Mouse (Mus musculus) cerebellum, postnatal 36 days (tissue): ENCODE measurements around the gene Pgbd5.

ENCODE experiments used
- DNase-seq, 2 experiments: peaks; one replicate each; pipeline ENCODE4 v3.0.0; 2021 to 2022; ENCODE audit warnings: mixed read lengths in 2 of 2

The Pgbd5 gene

GRCm38 (mm10) chr8:124439558-124439957 is at the start of gene Pgbd5:
TSS of gene Pgbd5 (minus strand) at chr8:124439658.
- no peak for DNase-seq

DNA sequence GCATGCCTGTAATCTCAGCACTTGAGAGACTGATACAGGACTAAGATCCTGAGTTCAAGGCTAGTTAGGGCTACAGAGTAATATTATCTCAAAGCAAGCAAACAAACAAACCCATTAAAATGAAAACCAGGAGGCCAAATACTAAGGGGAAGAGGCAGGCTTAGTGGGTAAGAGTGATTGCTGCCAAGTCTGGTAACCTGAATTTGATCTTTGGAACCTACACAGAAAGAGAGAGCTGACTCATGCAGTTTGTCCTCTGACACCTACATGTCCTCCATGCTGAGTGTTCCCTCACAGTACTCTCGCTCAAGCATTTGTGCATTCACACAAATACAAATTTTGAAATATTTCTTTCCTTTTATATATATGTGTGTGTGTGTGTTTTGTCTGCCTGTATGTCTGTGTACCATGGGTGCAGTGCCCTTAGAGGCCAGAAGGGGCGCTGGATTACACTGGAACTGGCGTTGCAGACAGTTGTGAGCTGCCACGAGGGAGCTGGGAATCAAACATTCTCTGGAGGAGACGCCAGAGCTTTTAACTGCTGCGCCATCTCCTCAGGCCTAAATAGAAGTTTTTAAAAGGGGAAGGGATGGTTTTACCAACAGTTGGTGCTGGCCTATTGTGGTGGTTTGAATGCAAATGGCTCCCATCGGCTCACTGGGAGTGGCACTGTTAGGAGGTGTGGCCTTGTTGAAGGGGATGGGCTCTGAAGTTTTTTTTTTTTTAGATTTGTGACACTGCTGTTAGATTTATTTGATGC is 44.1 kb upstream of the Pgbd5 start:
- no peak for DNase-seq

DNA sequence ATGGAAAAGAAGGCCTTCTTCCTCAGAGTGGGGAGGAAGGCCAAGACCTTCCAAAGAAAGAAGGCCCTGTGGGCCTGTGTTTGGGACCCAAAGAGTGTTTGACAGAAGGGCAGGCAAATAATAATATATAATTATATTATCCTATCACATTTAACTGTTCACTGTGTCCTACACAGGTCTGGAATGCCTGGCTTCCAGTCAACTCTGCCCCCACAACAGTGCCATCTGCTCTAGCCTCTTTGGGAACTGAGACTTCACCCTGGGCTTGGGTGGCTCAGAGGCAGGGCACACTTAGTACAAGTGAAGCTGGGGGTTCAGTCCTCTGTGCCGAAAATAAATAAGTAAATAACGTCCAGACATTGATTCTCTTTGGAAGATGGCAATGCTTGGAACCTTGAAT is 43.3 kb upstream of the Pgbd5 start:
- peak; percentile 40 to 47 for DNase-seq

- DNase-seq = no peak
Measured at GRCm38 (mm10) chr8:124480321-124480720, 40.9 kb upstream of the Pgbd5 start.

GRCm38 (mm10) chr8:124479251-124479650 is 39.8 kb upstream of the Pgbd5 start:
- no peak for DNase-seq

DNA sequence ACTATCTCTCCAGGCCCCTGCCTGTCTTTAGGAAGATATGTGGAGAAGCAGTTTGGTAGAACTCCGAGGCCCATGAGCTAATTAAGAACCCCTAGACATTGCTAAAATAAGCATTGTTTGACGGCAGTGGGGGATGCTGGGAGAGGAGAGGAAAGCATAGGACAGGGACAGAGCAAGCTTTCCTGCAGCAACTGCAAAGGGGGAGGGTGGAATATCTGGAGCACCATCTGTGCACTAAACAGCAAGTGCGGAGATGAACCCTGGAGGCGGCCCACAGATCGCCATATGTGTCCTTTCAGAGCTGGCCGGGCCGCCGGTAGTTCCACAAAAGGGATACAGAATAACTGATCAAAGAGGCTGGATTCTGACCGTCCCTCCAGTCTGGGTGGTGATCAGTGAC is 37.2 kb upstream of the Pgbd5 start:
- DNase-seq = peak; percentile 65 to 69

DNA sequence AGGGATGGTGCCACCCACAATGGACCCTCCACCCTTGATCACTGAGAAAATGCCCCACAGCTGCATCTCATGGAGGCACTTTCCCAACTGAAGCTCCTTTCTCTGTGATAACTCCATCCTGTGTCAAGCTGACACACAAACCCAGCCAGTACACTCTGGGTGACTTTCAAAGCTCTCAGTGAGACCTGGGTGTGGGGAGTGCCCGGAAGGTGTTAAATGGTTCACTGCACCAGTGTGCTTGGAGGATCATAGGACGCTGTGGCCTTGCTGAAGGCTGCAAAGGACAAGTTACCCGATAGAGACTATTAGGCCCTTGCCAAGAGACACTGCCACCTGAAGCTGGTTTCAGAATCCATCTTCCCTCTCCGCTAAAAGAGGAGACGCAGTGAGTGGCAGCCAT is 36.2 kb upstream of the Pgbd5 start:
- DNase-seq = no peak

DNA sequence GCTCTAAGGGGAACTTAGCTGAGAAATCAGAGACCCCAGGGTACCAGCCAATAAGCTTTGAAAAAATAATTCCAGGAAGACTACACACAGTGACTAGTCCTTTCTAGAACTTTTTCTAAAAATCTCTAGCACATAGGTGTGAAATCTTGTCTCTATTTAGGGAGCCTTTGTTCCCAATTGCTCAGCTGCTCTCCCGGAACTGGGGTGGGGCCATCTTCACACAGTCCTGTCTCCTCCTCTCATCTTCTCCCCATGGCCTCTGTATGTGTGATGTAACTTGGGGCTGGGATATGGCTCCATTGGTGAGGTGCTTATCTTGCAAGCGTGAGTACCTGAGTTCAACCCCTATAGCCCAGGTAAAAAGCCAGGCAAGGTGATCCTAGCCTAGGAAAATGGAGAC is 25.2 kb upstream of the Pgbd5 start:
- no peak for DNase-seq

- DNase-seq = no peak
Measured at GRCm38 (mm10) chr8:124463111-124463510, 23.7 kb upstream of the Pgbd5 start.

DNA sequence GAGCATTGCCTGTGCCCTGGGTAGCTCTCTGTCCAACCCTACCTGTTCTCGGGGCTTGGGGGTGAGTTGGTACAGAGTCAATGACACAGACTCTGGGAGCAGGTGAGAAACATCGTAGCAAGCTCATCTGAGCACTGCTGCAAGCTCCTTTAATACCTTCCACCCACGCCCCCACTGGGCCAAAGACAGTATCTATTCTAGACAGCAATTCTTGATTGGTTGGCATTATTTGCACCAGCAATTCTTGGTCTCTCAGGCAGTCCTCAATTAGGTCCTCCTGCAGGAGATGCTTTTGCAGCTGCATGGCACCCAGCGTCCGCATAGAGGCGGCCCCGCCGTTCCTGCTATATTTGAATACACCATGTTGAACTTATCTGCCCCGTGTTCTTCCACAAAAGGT is 22.7 kb upstream of the Pgbd5 start:
- no peak for DNase-seq

GRCm38 (mm10) chr8:124461103-124461502 is 21.6 kb upstream of the Pgbd5 start:
- DNase-seq = no peak

- no peak for DNase-seq
Measured at GRCm38 (mm10) chr8:124460660-124461059, 21.2 kb upstream of the Pgbd5 start.

DNA sequence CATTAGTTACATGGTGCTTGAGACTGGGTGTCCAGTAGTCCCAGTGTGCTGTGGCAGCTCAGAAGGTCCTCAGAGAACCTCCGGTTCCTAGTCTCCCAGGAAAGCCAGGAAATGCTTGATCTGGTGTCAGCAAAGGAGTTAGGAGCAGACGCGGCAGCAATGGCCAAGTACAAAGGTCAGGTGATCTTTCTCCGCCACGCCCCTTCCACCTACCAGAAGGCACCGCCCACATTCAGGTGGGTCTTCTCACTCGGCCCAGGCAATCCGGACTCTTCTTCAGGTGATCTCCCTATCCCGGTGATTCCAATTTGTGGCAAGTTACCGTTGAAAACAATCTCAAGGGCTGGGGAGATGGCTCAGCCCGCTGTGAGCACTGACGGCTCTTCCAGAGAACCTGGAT is 20.2 kb upstream of the Pgbd5 start:
- DNase-seq = no peak

- no peak for DNase-seq
Measured at GRCm38 (mm10) chr8:124455359-124455758, 15.9 kb upstream of the Pgbd5 start.

- DNase-seq = no peak
Measured at GRCm38 (mm10) chr8:124450192-124450895, 10.9 kb upstream of the Pgbd5 start.

DNA sequence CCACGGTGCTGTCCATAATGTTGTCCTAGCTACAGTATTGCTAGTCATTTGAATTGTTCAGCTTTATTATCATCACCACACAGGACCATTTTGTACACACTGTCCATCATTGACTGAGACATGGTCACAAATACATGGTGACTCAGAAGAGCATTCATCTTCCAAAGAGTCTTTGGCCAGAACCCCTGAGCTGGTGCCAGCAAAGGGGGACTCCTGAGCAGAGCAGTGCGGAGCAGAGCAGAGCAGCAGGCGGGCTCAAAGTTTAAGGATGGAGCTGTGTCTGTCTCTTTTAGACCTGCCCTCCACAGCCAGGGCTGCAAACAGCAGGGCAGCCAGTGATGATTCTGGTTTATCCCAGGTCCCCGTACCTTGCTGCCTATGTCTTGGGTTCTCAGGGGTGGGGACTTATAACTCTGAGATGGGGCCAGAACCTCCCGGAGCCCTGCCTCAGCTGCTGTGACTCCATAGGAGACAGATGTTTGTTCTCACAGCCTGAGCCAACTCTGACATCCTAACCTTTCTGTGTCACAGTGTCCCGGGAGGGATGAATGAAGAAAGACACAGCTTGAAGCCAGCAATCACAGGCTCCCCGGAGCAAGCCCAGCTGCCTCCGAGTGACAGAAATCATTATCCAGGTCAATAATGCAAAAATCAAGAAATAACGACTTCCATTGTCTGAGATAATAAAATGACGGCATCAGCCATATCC is 9.7 kb upstream of the Pgbd5 start:
- DNase-seq = no peak

GRCm38 (mm10) chr8:124436741-124437140 is 2.7 kb downstream of the Pgbd5 start:
- DNase-seq = no peak

DNA sequence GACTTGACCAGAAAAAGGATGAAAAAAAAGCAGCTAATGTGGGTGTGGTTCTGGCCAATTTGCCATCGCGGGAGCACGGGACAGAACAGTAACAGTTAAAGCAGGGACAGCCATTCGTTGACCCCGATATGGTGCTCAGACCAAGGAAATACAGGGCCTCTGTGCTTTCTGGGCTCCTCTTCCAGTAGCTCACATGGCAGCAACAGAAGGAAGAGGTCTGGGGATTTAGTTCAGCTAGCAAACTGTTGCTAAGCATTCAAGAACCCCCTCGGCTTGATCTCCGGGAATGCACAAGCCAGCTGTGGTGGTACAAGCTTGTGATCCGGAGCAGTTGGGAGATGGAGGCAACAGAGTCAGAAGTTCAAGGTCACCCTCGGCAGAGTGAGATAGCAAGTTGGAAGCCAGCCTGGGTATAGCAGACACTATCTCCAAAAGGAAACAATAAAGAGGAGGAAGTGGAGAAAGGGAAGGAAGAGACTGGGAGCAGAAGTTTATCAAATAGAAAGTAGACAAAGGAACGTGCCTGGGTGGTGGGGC is 3.7 kb downstream of the Pgbd5 start:
- DNase-seq = no peak

GRCm38 (mm10) chr8:124435170-124435569 is 4.3 kb downstream of the Pgbd5 start:
- no peak for DNase-seq

DNA sequence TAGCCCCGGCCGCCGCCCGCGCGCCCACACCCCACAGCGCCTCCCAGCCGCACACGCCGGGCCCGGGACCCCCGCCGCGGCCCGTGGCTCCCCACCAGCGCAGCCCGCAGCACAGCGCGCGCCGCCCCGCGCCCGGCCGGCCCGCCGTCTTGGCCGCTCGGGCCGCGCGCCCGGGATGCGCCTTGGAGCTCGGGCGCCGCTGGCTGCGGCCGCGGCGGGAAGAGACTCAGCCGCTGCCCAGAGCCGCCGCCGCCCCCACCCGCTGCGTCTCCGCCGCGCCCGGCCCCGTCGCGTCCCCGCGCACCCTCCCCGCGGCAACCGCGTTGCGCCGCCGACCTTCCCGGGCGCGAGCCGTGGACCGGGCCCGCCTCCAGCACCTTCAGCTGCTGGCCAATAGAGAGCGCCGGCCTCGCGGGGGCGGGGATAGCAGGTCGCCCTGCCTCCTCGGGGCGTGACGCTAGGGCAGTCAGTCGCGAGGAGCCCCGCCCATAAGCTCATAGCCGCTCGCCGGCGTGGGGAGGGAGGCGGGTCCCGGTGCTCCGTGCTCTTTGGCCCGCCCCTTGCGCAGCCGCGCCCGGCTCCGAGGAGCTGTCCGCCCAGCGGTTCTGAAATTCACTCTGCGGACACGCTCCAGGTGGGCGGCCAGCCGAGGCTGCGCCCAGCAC is 5.2 kb downstream of the Pgbd5 start:
- peak; percentile 97 to 99 for DNase-seq

GRCm38 (mm10) chr8:124433451-124434125 is 5.9 kb downstream of the Pgbd5 start:
- DNase-seq = peak; percentile 54 to 63

DNA sequence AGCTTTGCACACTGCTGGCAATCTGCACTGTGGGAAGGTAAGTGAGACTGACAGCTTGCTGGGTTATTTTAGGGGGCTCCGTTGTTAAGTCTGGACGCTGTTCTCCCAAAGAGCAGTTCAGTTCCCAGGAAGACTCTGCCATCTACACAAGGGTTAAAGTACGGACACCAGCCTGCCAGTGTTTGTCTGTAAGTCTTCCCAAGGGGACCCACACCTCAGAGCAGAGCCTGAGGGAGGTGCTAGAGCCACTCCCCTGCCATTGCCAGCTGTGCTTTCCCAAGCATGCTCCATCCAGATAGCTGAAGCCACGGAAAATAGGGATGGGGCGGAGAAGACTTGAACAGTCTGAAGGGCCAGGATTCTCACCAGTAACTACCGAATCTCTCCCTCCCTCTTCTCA is 8.6 kb downstream of the Pgbd5 start:
- no peak for DNase-seq
